Mouse (Mus musculus) CH12.LX (cell line): ENCODE data around the gene Olfr105-ps. TPM values are rescaled to one million over a fixed set of nuclear protein-coding genes. Genes with fewer than 3 reads are reported as not detected.

ENCODE experiments used
- DNase-seq: peaks from one replicate; pipeline ENCODE4 v3.0.0-alpha.2; 2013; ENCODE audit errors: extremely low read depth
- H3K27ac ChIP-seq: 2 replicates; pipeline ENCODE4 v1.5.1; 2012; ENCODE audit warnings: low read depth, mild to moderate bottlenecking, control low read depth, moderate library complexity; ENCODE audit not compliant: insufficient read depth
- H3K27me3 ChIP-seq: replicated peaks from 2 replicates; pipeline ENCODE3; 2012; ENCODE audit warnings: inconsistent platforms
- H3K36me3 ChIP-seq, 2 experiments: replicated peaks in 1 of 2; 2 replicates each; pipeline versions ENCODE3 to v1.6.1; 2012; ENCODE audit warnings: inconsistent platforms in 1 of 2, low read length in 1 of 2, mild to moderate bottlenecking in 1 of 2, mixed read lengths in 1 of 2, moderate library complexity in 1 of 2; ENCODE audit not compliant: control insufficient read depth in 1 of 2, insufficient read depth in 1 of 2
- H3K4me1 ChIP-seq, 2 experiments: 2 replicates each; pipeline ENCODE4 v1.6.1; 2012; ENCODE audit warnings: inconsistent platforms in 1 of 2, moderate library complexity in 1 of 2; ENCODE audit not compliant: insufficient read depth in 2 of 2, control insufficient read depth in 1 of 2
- H3K4me2 ChIP-seq: 2 replicates; pipeline ENCODE4 v1.6.1; 2012; ENCODE audit warnings: low read depth, mild to moderate bottlenecking, control low read depth; ENCODE audit not compliant: poor library complexity, insufficient read depth, severe bottlenecking
- H3K4me3 ChIP-seq, 3 experiments: fragments of 150-350 bp in 1 of 3; sonication (generic) in 1 of 3; replicated peaks in 1 of 3; 2 replicates each; pipeline versions ENCODE3 to v1.5.1; 2011 to 2012; ENCODE audit warnings: low read depth in 2 of 3, low read length in 2 of 3, mild to moderate bottlenecking in 2 of 3, moderate library complexity in 2 of 3, control low read depth in 1 of 3, improper control_type of control experiment in 1 of 3, inconsistent platforms in 1 of 3, mixed read lengths in 1 of 3; ENCODE audit not compliant: poor library complexity in 1 of 3
- H3K79me2 ChIP-seq: replicated peaks from 2 replicates; pipeline ENCODE4 v1.6.1; 2012; ENCODE audit warnings: mild to moderate bottlenecking, moderate library complexity; ENCODE audit not compliant: control insufficient read depth, poor library complexity, insufficient read depth, severe bottlenecking; ENCODE audit errors: extremely low read depth
- H3K9ac ChIP-seq: 2 replicates; pipeline ENCODE4 v1.6.1; 2012; ENCODE audit warnings: low read depth, mild to moderate bottlenecking, control low read depth, moderate library complexity; ENCODE audit not compliant: insufficient read depth
- H3K9me3 ChIP-seq: replicated peaks from 2 replicates; pipeline ENCODE3; 2012; ENCODE audit warnings: low read length, inconsistent platforms, mixed read lengths
- BHLHE40 ChIP-seq: IDR thresholded peaks from 2 replicates; pipeline ENCODE4 v1.6.1; 2011; ENCODE audit warnings: mild to moderate bottlenecking, low read depth, low read length, improper control_type of control experiment
- CHD2 ChIP-seq: IDR thresholded peaks from 2 replicates; pipeline ENCODE4 v1.6.1; 2011; ENCODE audit warnings: low read length, improper control_type of control experiment
- ELF1 ChIP-seq: IDR thresholded peaks from 2 replicates; pipeline ENCODE4 v1.6.1; 2014; ENCODE audit warnings: low read depth, mild to moderate bottlenecking, inconsistent platforms, low read length, improper control_type of control experiment
- HCFC1 ChIP-seq: IDR thresholded peaks from 2 replicates; pipeline ENCODE4 v1.6.1; 2012; ENCODE audit warnings: low read depth, mild to moderate bottlenecking, inconsistent platforms, low read length, improper control_type of control experiment
- JUN ChIP-seq: IDR thresholded peaks from 2 replicates; pipeline ENCODE4 v1.6.1; 2011; ENCODE audit warnings: low read depth, mild to moderate bottlenecking, low read length, improper control_type of control experiment, moderate library complexity; ENCODE audit not compliant: insufficient read depth
- JUND ChIP-seq: conservative IDR thresholded peaks from 2 replicates; pipeline ENCODE4 v1.6.1; 2011; ENCODE audit warnings: low read depth, low read length, improper control_type of control experiment
- MAX ChIP-seq: IDR thresholded peaks from 2 replicates; pipeline ENCODE4 v1.6.1; 2011; ENCODE audit warnings: low read length, improper control_type of control experiment
- MAZ ChIP-seq: IDR thresholded peaks from 2 replicates; pipeline ENCODE4 v1.6.1; 2012; ENCODE audit warnings: low read depth, mild to moderate bottlenecking, inconsistent platforms, low read length, improper control_type of control experiment, moderate library complexity
- MEF2A ChIP-seq: IDR thresholded peaks from 2 replicates; pipeline ENCODE4 v1.6.1; 2014; ENCODE audit warnings: low read depth, mild to moderate bottlenecking, inconsistent platforms, low read length, improper control_type of control experiment, borderline replicate concordance
- MYC ChIP-seq: IDR thresholded peaks from 2 replicates; pipeline ENCODE4 v1.6.1; 2011; ENCODE audit warnings: low read depth, mild to moderate bottlenecking, improper control_type of control experiment, low read length
- NELFE ChIP-seq: IDR thresholded peaks from 2 replicates; pipeline ENCODE4 v1.6.1; 2011; ENCODE audit warnings: low read depth, low read length, improper control_type of control experiment
- POLR2AphosphoS2 ChIP-seq: IDR thresholded peaks from 2 replicates; pipeline ENCODE4 v1.6.1; 2011; ENCODE audit warnings: low read depth, low read length, improper control_type of control experiment
- RAD21 ChIP-seq: IDR thresholded peaks from 2 replicates; pipeline ENCODE4 v1.6.1; 2011; ENCODE audit warnings: low read depth, mild to moderate bottlenecking, low read length, improper control_type of control experiment, moderate library complexity
- SIN3A ChIP-seq: IDR thresholded peaks from 2 replicates; pipeline ENCODE4 v1.6.1; 2012; ENCODE audit warnings: low read length, improper control_type of control experiment, inconsistent platforms
- SMC3 ChIP-seq: IDR thresholded peaks from 2 replicates; pipeline ENCODE4 v1.6.1; 2011; ENCODE audit warnings: low read depth, low read length, improper control_type of control experiment
- USF2 ChIP-seq: conservative IDR thresholded peaks from 2 replicates; pipeline ENCODE4 v1.6.1; 2011; ENCODE audit warnings: low read depth, low read length, improper control_type of control experiment
- ZC3H11A ChIP-seq: IDR thresholded peaks from 2 replicates; pipeline ENCODE4 v1.6.1; 2012; ENCODE audit warnings: low read depth, mild to moderate bottlenecking, inconsistent platforms, low read length, improper control_type of control experiment
- dilution Hi-C: fragments of 300-500 bp; cut with MboI; formaldehyde crosslinking; loops from 2 replicates; pipeline ENCODE4 v1.14.3; 2020; ENCODE audit warnings: low sequenced_read_pairs; ENCODE audit not compliant: extremely low pct_unique_long_range_greater_than_20kb, extremely low pct_ligation_motif_present
- in situ Hi-C: fragments of 300-500 bp; cut with MboI; formaldehyde crosslinking; loops from 3 replicates; pipeline ENCODE4 v1.14.3; 2019; ENCODE audit warnings: low sequenced_read_pairs, low pct_ligation_motif_present, low pct_unique_long_range_greater_than_20kb, mixed read lengths
- polyA plus RNA-seq: library from polyadenylated mRNA; unstranded; fragments of >175 nt; gene quantifications from 2 replicates; pipeline ENCODE4 v1.2.1, GENCODE M21; 2012; ENCODE audit warnings: low read depth; ENCODE audit not compliant: insufficient read length
- total RNA-seq, 2 experiments: library from RNA; depleted of rRNA; stranded (reverse); fragments of 300-350 nt in 1 of 2; fragments of >200 nt in 1 of 2; gene quantifications; 2 replicates each; pipeline ENCODE4 v1.2.3; 2012 to 2014

Gene Olfr105-ps
- total and polyA plus RNA-seq, 3 experiments = not detected

DNA sequence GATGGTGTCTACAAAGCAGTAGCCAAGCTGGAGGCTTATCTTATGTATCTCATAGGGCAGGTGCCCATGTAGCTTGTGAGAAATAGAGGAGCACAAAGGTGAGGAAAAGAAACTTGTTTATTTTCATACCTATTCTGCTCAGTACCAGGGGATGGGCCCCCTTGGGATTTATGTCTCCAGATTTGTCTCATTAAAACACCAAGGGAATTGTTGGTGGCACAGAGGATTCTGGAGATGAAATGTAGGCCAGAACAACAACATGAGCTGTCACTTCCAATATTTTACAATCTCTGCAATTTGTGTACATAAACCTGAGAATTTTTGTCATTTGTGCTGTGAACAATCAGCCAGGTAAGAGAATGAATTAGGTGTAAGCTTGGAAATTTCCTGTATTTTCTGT is 19.6 kb upstream of the Olfr105-ps start, which contains the start of gene Olfr104-ps:
Gene Olfr104-ps, plus strand, starts transcription at position 301 of the 400 bp plus-strand sequence.
- Histone ChIP-seq H3K27ac (no peak within 1 kb of the TSS), H3K4me3 (no peak within 1 kb of the TSS), H3K4me2 (no peak within 1 kb of the TSS), H3K9me3 (no peaks in the 10 kb centered on the region), H3K9ac (no peak within 1 kb of the TSS), H3K4me1 (no peaks in the 10 kb centered on the region), H3K79me2 (no peaks in the 10 kb centered on the region), H3K27me3 (peaks cover 4% of the 10 kb centered on the region), H3K36me3 (no peaks in the 10 kb centered on the region)
- TF ChIP-seq JUND (no peak), RAD21 (no peak), USF2 (no peak), NELFE (no peak), CHD2 (no peak), MAZ (no peak)
- DNase-seq = no peak
- dilution Hi-C loops = no loop called here
- in situ Hi-C loops = no loop called here

DNA sequence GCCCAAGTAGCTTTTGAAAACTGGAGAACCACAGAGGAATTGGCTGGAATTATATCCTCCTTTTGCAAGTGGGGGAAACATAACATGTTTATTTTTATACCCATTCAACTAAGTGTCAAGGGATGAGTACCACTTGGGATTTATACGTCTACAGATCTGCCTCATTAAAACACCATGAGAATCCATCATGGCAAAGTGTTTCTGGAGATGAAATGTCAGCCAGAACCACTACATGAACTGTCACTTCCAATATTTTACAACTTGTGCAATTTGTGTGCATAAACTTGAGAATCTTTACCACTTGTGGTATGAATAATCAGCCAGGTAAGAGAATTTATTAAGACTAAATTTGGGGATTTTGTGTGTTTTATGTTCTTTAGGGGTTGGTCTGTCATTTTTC is 11.3 kb downstream of the Olfr105-ps start, which contains the start of gene Olfr106-ps:
Gene Olfr106-ps, plus strand, starts transcription at position 301 of the 400 bp plus-strand sequence.
- Histone ChIP-seq H3K9me3 (no peaks in the 10 kb centered on the region), H3K27me3 (no peaks in the 10 kb centered on the region), H3K4me2 (no peak within 1 kb of the TSS), H3K36me3 (no peaks in the 10 kb centered on the region), H3K79me2 (no peaks in the 10 kb centered on the region), H3K4me1 (no peaks in the 10 kb centered on the region), H3K9ac (no peak within 1 kb of the TSS), H3K4me3 (no peak within 1 kb of the TSS), H3K27ac (no peak within 1 kb of the TSS)
- DNase-seq = no peak
- in situ Hi-C loops (no loop called here), dilution Hi-C loops (no loop called here)
- no peak for TF ChIP-seq ZC3H11A
- TF ChIP-seq MAZ = no peak
- no peak for TF ChIP-seq SIN3A
- no peak for TF ChIP-seq HCFC1
- no peak for TF ChIP-seq MAX
- TF ChIP-seq SMC3 = no peak
- no peak for TF ChIP-seq POLR2AphosphoS2
- TF ChIP-seq MEF2A = no peak
- TF ChIP-seq BHLHE40 = no peak
- no peak for TF ChIP-seq MYC
- no peak for TF ChIP-seq ELF1
- no peak for TF ChIP-seq JUN
